Mouse (Mus musculus): ENCODE data around the gene Camkmt. TPM values are rescaled to one million over a fixed set of nuclear protein-coding genes. Genes with fewer than 3 reads are reported as not detected.

The Camkmt gene
- polyA plus RNA-seq, 1 experiment: 0.31 TPM

GRCm38 (mm10) chr17:85507089-85507460 lies 416.7 kb downstream of the Camkmt start:
- Histone ChIP-seq H3K27me3 (ENCODE audit: control insufficient read depth) (no peaks in the 10 kb centered on the region), H3K36me3 (ENCODE audit: control insufficient read depth) (no peaks in the 10 kb centered on the region), H3K9me3 (ENCODE audit: control insufficient read depth, low read length) (peaks cover 2% of the 10 kb centered on the region; the same call in 1 of the 2 replicates), H3K4me3 (replicated peaks) (no peak overlapping the region), H3K4me1 (ENCODE audit: control insufficient read depth) (no peaks in the 10 kb centered on the region)
- TF ChIP-seq GATA1 (IDR thresholded peaks at IDR 0.05; ENCODE audit: low read length): no peak
- no peak for TF ChIP-seq TAL1 (IDR thresholded peaks at IDR 0.05; ENCODE audit: low read length)

Other genes starting within 250 kb of the Camkmt start
- gene Ppm1b, start 133.8 kb upstream of the Camkmt start, polyA plus RNA-seq (2012): 2.0 and 2.6 TPM in 2 replicates
- gene Slc3a1, start 62.2 kb upstream of the Camkmt start, polyA plus RNA-seq (2012): not detected in 2 replicates
- 0.04 and 0.05 TPM in 2 replicates for gene Prepl, start 311 bp upstream of the Camkmt start, polyA plus RNA-seq (2012)

All from erythroblast, embryonic 14.5 days (primary cell).